Mouse (Mus musculus): ENCODE results near the gene Zfp777. TPM values are rescaled to one million over a fixed set of nuclear protein-coding genes. Genes with fewer than 3 reads are reported as not detected.
A peak's percentile ranks its signal among the peaks of the same experiment; 100 is the strongest.

The Zfp777 gene
- polyA plus RNA-seq, 1 experiment from 2014 or later = 36.1 TPM

- no peaks in the 10 kb centered on the region for H3K27me3 ChIP-seq
- ChIA-PET POLR2A (no interaction called here), CTCF (interaction anchor here (1.5 kb wide), 1 partner anchor 29 kb away, joined by 5 read pairs; no protein-coding TSS in a partner anchor)
- ATAC-seq (no peak), DNase-seq (ENCODE audit: low read depth, low spot score) (no peak)
- in situ Hi-C loops (cut with MboI; ENCODE audit: low pct_unique_long_range_greater_than_20kb) = no loop called here
- TF ChIP-seq CTCF (IDR thresholded peaks at IDR 0.05) = no peak
These were observed 22.6 kb downstream of the Zfp777 start for GRCm38 (mm10) chr6:48025905-48026660.

- ATAC-seq = no peak
- no peak for TF ChIP-seq CTCF (IDR thresholded peaks at IDR 0.05)
- no peaks in the 10 kb centered on the region for H3K27me3 ChIP-seq
- ChIA-PET CTCF (interaction anchor here (1.5 kb wide), 1 partner anchor 27 kb away, joined by 5 read pairs; no protein-coding TSS in a partner anchor), POLR2A (interaction anchor here (0.5 kb wide), 1 partner anchor 97 kb away, joined by 3 read pairs; no protein-coding TSS in a partner anchor)
- DNase-seq (ENCODE audit: low read depth, low spot score) = no peak
- in situ Hi-C loops (cut with MboI; ENCODE audit: low pct_unique_long_range_greater_than_20kb) = no loop called here
These were observed 23.7 kb downstream of the Zfp777 start for GRCm38 (mm10) chr6:48024994-48025345.

DNA sequence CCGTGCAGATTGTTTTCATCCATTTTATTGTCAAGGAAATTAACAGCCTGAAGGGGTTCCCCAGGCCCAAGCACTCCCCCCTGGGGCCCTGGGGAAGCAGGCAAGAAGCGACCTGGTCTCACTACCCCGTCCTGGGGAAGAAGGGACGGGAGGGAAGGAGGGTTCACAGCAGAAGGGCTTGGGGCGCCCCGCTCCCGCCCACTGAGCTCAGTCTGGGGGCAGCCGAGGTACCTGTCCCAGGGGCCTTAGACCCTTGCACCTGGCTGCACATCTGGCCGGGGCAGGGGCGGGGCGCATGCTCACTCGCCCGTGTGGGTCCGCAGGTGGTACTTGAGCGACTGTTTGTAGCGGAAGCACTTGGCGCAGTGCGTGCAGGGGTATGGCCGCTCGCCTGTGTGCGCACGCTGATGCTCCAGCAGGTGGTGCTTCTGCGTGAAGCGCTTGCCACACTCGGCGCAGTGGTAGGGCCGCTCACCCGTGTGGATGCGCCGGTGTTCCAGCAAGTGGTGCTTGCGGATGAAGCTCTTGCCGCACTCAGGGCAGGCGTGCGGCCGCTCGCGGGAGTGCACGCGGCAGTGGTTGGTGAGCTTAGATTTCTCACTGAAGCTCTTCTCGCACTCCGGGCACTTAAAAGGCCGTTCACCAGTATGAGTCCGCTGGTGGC, 24.2 kb downstream of the Zfp777 start:
- DNase-seq (ENCODE audit: low read depth, low spot score) (no peak), ATAC-seq (no peak)
- CTCF ChIA-PET = interaction anchor here (1.5 kb wide), 1 partner anchor 27 kb away, joined by 5 read pairs; no protein-coding TSS in a partner anchor
- no peak for TF ChIP-seq CTCF (IDR thresholded peaks at IDR 0.05)
- POLR2A ChIA-PET = interaction anchor here (0.5 kb wide), 1 partner anchor 96 kb away, joined by 3 read pairs; no protein-coding TSS in a partner anchor
- no peaks in the 10 kb centered on the region for H3K27me3 ChIP-seq
- in situ Hi-C loops (cut with MboI; ENCODE audit: low pct_unique_long_range_greater_than_20kb) = no loop called here

- DNase-seq (ENCODE audit: low read depth, low spot score) (no peak), ATAC-seq (no peak)
- ChIA-PET CTCF (no interaction called here), POLR2A (no interaction called here)
- no peak for TF ChIP-seq CTCF (IDR thresholded peaks at IDR 0.05)
- in situ Hi-C loops (cut with MboI; ENCODE audit: low pct_unique_long_range_greater_than_20kb) = no loop called here
- no peaks in the 10 kb centered on the region for H3K27me3 ChIP-seq
These were observed 26.0 kb downstream of the Zfp777 start for GRCm38 (mm10) chr6:48022672-48023071.

GRCm38 (mm10) chr6:48021678-48022077, 27.0 kb downstream of the Zfp777 start:
- TF ChIP-seq CTCF (IDR thresholded peaks at IDR 0.05) = no peak
- ChIA-PET CTCF (interaction anchor here (1.3 kb wide), 1 partner anchor 8 kb away, joined by 3 read pairs; no protein-coding TSS in a partner anchor), POLR2A (no interaction called here)
- in situ Hi-C loops (cut with MboI; ENCODE audit: low pct_unique_long_range_greater_than_20kb) = no loop called here
- DNase-seq (ENCODE audit: low read depth, low spot score) (no peak), ATAC-seq (no peak)
- H3K27me3 ChIP-seq = no peaks in the 10 kb centered on the region

DNA sequence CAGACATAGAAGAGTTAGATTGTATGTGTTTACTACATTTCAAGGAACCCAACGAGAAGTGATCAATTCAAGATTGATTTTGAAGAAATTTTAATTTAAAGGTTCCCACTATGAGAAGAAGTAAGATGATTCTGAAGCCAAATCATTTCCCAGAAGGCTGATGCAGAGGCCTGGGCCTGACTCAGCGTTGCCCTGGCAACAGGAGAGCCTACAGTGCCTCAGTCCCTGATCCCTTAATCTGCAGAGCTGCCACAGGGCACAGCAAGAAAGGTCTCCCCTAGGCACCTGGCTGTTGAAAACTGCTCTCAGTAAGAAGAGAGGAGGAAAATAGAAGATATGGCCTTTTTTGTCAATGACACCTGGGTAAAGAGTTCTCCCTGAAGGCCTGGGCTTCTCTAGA, 28.7 kb downstream of the Zfp777 start:
- ATAC-seq (peak; percentile 74), DNase-seq (ENCODE audit: low read depth, low spot score) (no peak)
- in situ Hi-C loops (cut with MboI; ENCODE audit: low pct_unique_long_range_greater_than_20kb) = no loop called here
- POLR2A ChIA-PET = interaction anchor here (1.2 kb wide), 1 partner anchor 15 kb away, joined by 3 read pairs; no protein-coding TSS in a partner anchor
- no peak for TF ChIP-seq CTCF (IDR thresholded peaks at IDR 0.05)
- CTCF ChIA-PET = interaction anchor here (1.0 kb wide), 1 partner anchor 41 kb away, joined by 3 read pairs; no protein-coding TSS in a partner anchor
- H3K27me3 ChIP-seq = no peaks in the 10 kb centered on the region

GRCm38 (mm10) chr6:48016841-48017240, 31.9 kb downstream of the Zfp777 start:
- CTCF ChIA-PET = interaction anchor here (0.6 to 2.2 kb wide), 8 partner anchors 12 to 64 kb away, joined by 3 to 10 read pairs (median 3); partner anchors contain the start of gene Zfp956
- no peak for ATAC-seq

DNA sequence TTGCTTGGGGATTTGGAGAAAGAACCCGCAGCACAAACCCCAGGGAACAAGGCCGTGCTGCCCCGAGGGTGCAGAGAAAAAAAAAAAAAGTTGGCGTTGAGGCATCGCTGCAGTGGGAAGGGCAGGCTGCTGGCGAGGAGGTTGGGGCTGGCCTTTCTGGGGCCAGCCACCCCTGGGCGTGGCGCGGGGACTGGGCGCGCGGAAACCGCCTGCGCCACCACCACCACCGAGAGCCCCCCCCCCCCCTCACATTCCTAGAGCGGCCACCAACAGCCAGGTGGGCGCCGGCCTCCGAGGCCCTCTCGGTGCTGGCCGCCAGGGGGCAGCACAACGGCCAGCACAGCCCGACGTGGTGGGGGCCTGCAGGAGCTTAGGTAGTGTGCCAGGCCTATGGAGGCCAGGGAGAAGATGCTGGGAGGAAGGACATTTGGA, 32.6 kb downstream of the Zfp777 start:
- ChIA-PET CTCF (interaction anchor here (0.6 to 2.2 kb wide), 7 partner anchors 12 to 63 kb away, joined by 3 to 10 read pairs (median 3); partner anchors contain the start of gene Zfp956), POLR2A (no interaction called here)
- DNase-seq (ENCODE audit: low read depth, low spot score) (no peak), ATAC-seq (no peak)
- peak; percentile 95 for TF ChIP-seq CTCF (IDR thresholded peaks at IDR 0.05)
- in situ Hi-C loops (cut with MboI; ENCODE audit: low pct_unique_long_range_greater_than_20kb) = no loop called here
- H3K27me3 ChIP-seq = no peaks in the 10 kb centered on the region

More at GRCm38 (mm10) chr6:48016841-48017240, 31.9 kb downstream of the Zfp777 start:
- no peak for TF ChIP-seq CTCF (IDR thresholded peaks at IDR 0.05)
- in situ Hi-C loops (cut with MboI; ENCODE audit: low pct_unique_long_range_greater_than_20kb) = no loop called here
- H3K27me3 ChIP-seq = no peaks in the 10 kb centered on the region
- no peak for DNase-seq (ENCODE audit: low read depth, low spot score)
- POLR2A ChIA-PET = no interaction called here

GRCm38 (mm10) chr6:48010727-48011126, 38.0 kb downstream of the Zfp777 start:
- H3K27me3 ChIP-seq = no peaks in the 10 kb centered on the region
- ChIA-PET CTCF (interaction anchor here (1.4 kb wide), 1 partner anchor 13 kb away, joined by 4 read pairs; no protein-coding TSS in a partner anchor), POLR2A (no interaction called here)
- DNase-seq (ENCODE audit: low read depth, low spot score) (no peak), ATAC-seq (no peak)
- in situ Hi-C loops (cut with MboI; ENCODE audit: low pct_unique_long_range_greater_than_20kb) = no loop called here
- no peak for TF ChIP-seq CTCF (IDR thresholded peaks at IDR 0.05)

- ATAC-seq (no peak), DNase-seq (ENCODE audit: low read depth, low spot score) (no peak)
- no peaks in the 10 kb centered on the region for H3K27me3 ChIP-seq
- CTCF ChIA-PET = no interaction called here
- in situ Hi-C loops (cut with MboI; ENCODE audit: low pct_unique_long_range_greater_than_20kb) = no loop called here
- POLR2A ChIA-PET = no interaction called here
- no peak for TF ChIP-seq CTCF (IDR thresholded peaks at IDR 0.05)
These were observed 53.0 kb downstream of the Zfp777 start for GRCm38 (mm10) chr6:47995661-47996060.

- POLR2A ChIA-PET = no interaction called here
- ATAC-seq (no peak), DNase-seq (ENCODE audit: low read depth, low spot score) (no peak)
- no peaks in the 10 kb centered on the region for H3K27me3 ChIP-seq
- no peak for TF ChIP-seq CTCF (IDR thresholded peaks at IDR 0.05)
- CTCF ChIA-PET = no interaction called here
- in situ Hi-C loops (cut with MboI; ENCODE audit: low pct_unique_long_range_greater_than_20kb) = loop anchor here (5.0 kb wide), 1 partner anchor 98 kb away; no protein-coding TSS in a partner anchor
These were observed 64.8 kb downstream of the Zfp777 start for GRCm38 (mm10) chr6:47983936-47984335.

Measured in Patski (cell line).